Mouse (Mus musculus) MEL (cell line): ENCODE data around the gene Pdzd2.

ENCODE experiments used
- CHD2 ChIP-seq: IDR thresholded peaks from 2 replicates; pipeline ENCODE4 v1.6.1; 2011; ENCODE audit warnings: low read length, improper control_type of control experiment
- CTCF ChIP-seq, 3 experiments: IDR thresholded peaks in 2 of 3; conservative IDR thresholded peaks in 1 of 3; 2 replicates each; pipeline ENCODE4 v1.5.1; 2011 to 2012; ENCODE audit warnings: low read length in 3 of 3, low read depth in 2 of 3, mild to moderate bottlenecking in 2 of 3, improper control_type of control experiment in 1 of 3, inconsistent platforms in 1 of 3, mixed read lengths in 1 of 3, moderate library complexity in 1 of 3; ENCODE audit not compliant: control insufficient read depth in 1 of 3, insufficient read depth in 1 of 3, poor library complexity in 1 of 3, severe bottlenecking in 1 of 3
- E2F4 ChIP-seq: IDR thresholded peaks from 2 replicates; pipeline ENCODE4 v1.6.1; 2011; ENCODE audit warnings: low read depth, low read length, improper control_type of control experiment, borderline replicate concordance
- ELF1 ChIP-seq: IDR thresholded peaks from 2 replicates; pipeline ENCODE4 v1.6.1; 2014; ENCODE audit warnings: low read depth, mild to moderate bottlenecking, inconsistent platforms, low read length, improper control_type of control experiment, moderate library complexity
- EP300 ChIP-seq, 2 experiments: IDR thresholded peaks; 2 replicates each; pipeline ENCODE4 v1.6.1; 2011; ENCODE audit warnings: improper control_type of control experiment in 2 of 2, low read length in 2 of 2, low read depth in 1 of 2, mild to moderate bottlenecking in 1 of 2
- KAT2A ChIP-seq: conservative IDR thresholded peaks from 2 replicates; pipeline ENCODE4 v1.6.1; 2012; ENCODE audit warnings: low read depth, low read length, improper control_type of control experiment, inconsistent platforms
- MAFK ChIP-seq: IDR thresholded peaks from 2 replicates; pipeline ENCODE4 v1.6.1; 2011; ENCODE audit warnings: low read depth, mild to moderate bottlenecking, low read length, improper control_type of control experiment, borderline replicate concordance
- MAX ChIP-seq: IDR thresholded peaks from 2 replicates; pipeline ENCODE4 v1.6.1; 2011; ENCODE audit warnings: low read length, improper control_type of control experiment
- MAZ ChIP-seq: IDR thresholded peaks from 2 replicates; pipeline ENCODE4 v1.6.1; 2012; ENCODE audit warnings: low read depth, mild to moderate bottlenecking, inconsistent platforms, low read length, improper control_type of control experiment
- MXI1 ChIP-seq: IDR thresholded peaks from 2 replicates; pipeline ENCODE4 v1.6.1; 2011; ENCODE audit warnings: mild to moderate bottlenecking, low read depth, low read length, improper control_type of control experiment
- MYB ChIP-seq: IDR thresholded peaks from 2 replicates; pipeline ENCODE4 v1.6.1; 2011; ENCODE audit warnings: mild to moderate bottlenecking, low read depth, low read length, improper control_type of control experiment
- POLR2A ChIP-seq, 2 experiments: IDR thresholded peaks; 2 replicates each; pipeline ENCODE4 v1.6.1; 2011 to 2012; ENCODE audit warnings: low read length in 2 of 2, mild to moderate bottlenecking in 2 of 2, control low read depth in 1 of 2, improper control_type of control experiment in 1 of 2, low read depth in 1 of 2, moderate library complexity in 1 of 2; ENCODE audit not compliant: control insufficient read depth in 1 of 2, insufficient read depth in 1 of 2, poor library complexity in 1 of 2

DNA sequence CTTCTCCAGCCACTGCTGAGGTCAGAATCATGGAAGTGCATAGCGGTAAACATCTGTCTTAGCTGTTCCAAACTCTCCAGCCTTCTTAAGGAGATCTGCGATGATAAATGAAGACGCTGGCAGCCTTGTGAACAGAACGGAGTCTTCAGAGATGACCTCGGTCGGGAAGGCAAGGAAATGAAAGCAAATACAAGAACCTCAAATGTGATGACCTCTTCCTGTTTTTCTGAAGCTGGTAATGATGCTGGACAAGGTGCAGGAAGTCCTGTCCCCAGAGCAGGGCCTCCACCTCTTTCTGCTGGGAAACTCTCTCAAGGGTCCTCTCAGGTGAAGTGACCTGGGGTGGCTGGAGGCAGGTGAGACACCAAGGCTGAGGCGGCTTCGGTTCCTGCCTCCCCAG, 174.4 kb downstream of the Pdzd2 start:
- TF ChIP-seq CTCF (IDR thresholded peaks at IDR 0.05 in 2 of 3, conservative IDR thresholded peaks at IDR 0.05 in 1 of 3; ENCODE audit: control insufficient read depth in 1 of 3, insufficient read depth in 1 of 3, low read depth in 2 of 3, low read length in 3 of 3, poor library complexity in 1 of 3, severe bottlenecking in 1 of 3) (no peak), POLR2A (IDR thresholded peaks at IDR 0.05; ENCODE audit: control insufficient read depth in 1 of 2, insufficient read depth in 1 of 2, low read depth in 1 of 2, low read length in 2 of 2, poor library complexity in 1 of 2) (no peak), KAT2A (no peak), MAFK (no peak), E2F4 (no peak), MYB (no peak), EP300 (IDR thresholded peaks at IDR 0.05; ENCODE audit: low read depth in 1 of 2, low read length in 2 of 2) (no peak), CHD2 (no peak), MAX (no peak), MAZ (no peak), ELF1 (no peak), MXI1 (no peak)
